Mouse (Mus musculus) adrenal gland, postnatal 36 days (tissue): Measurements from ENCODE around the gene Shank3. TPM values are rescaled to one million over a fixed set of nuclear protein-coding genes. Genes with fewer than 3 reads are reported as not detected.

Source experiments
- DNase-seq, 2 experiments: peaks; one replicate each; pipeline ENCODE4 v3.0.0; 2021; ENCODE audit warnings: mixed read lengths in 1 of 2
- total RNA-seq, 2 experiments: library from RNA; stranded (reverse); gene quantifications; 2 replicates each; pipeline ENCODE4 v1.2.3; 2021

Gene Shank3
- total RNA-seq, 2 experiments from 2014 or later, result 30.7 to 51.0 TPM

DNA sequence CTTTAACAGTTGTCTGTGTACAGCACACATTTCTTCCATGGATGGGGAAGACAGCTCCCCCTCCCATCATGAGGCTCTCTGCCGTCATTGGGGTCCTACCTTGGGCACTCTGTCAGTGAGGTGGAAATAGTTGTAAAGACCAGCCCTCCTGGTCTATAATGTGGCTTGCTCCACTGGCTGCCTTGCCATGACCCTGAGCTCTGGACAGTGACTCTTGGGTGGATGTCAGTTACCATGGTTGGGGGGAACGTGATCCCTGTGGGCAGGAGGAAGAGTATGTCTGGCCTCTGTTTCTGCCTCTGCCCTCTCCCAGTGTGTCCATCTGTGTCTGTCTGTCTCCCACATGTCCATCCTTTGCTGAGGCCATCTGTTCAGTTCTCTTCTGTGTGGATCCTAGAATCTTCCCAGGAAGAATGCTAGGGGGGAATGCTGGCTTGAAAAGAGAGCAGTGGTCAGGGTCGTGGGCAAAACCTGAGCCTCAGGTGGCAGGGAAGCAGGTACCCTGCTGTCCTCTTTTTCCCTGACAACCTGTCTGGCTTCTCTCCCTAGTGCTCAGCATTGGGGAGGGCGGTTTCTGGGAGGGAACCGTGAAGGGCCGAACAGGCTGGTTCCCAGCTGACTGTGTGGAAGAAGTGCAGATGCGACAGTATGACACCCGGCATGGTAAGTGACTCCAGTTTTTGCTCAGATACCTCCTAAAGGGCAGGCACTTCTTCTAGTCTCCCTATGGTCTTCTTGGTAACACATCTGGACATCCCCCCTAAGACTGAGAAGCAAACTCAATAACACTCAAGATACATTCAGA, 25.4 kb downstream of the Shank3 start:
- DNase-seq, result no peak

GRCm38 (mm10) chr15:89525464-89525863, 26.0 kb downstream of the Shank3 start:
- no peak for DNase-seq

GRCm38 (mm10) chr15:89525896-89526295, 26.5 kb downstream of the Shank3 start:
- DNase-seq, result no peak

DNA sequence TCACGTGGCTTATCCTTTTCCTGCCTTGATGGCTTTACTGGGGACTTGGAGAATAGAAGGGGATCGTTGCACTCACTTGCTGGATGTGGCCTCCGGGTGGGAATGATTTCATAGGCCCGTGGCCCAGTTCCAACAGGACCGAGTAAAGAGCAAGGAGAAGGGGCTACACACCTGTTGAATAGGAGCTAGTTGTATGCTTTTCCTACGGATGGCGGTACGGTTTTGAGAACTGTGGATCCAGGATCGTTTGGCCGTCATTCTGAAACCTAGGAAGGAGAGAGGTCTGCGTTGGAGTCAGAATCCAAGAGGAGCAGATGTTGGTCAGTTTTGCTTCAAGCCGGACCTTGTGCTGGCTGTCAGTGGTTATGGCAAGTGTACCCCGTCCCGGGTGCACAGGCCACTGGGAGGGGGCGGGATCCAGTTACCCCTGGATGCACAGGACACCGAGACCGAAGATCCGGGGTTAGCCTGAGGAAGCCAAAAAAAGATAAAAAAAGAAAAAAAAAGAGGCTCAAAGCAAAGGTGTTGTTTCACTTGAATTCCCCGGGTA, 27.4 kb downstream of the Shank3 start:
- no peak for DNase-seq

GRCm38 (mm10) chr15:89527466-89527865, 28.0 kb downstream of the Shank3 start:
- DNase-seq, result no peak

GRCm38 (mm10) chr15:89528201-89528850, 28.9 kb downstream of the Shank3 start:
- DNase-seq, result no peak

GRCm38 (mm10) chr15:89528923-89529322, 29.5 kb downstream of the Shank3 start:
- no peak for DNase-seq

DNA sequence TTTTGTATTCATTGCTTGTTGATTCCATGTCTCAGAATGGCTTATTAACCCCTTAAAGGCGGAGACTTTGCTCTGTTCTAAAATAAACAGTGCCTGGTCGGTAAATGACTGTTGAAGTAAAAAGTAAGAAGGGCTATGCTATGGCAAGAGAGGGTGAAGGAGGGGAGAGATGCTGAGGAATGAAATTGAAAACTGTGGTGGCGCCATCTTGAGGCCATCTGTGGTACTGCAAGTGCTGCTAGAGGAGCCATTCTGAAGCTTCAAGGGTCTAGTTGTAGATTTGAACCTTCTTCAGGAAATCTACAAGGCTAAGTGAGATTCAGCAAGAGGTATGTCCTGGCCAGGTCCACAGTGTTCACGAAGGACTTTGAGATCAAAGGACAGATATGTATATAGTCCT, 30.9 kb downstream of the Shank3 start:
- DNase-seq, result peak; percentile 48 to 67

GRCm38 (mm10) chr15:89531399-89531798, 32.0 kb downstream of the Shank3 start:
- DNase-seq, result no peak

DNA sequence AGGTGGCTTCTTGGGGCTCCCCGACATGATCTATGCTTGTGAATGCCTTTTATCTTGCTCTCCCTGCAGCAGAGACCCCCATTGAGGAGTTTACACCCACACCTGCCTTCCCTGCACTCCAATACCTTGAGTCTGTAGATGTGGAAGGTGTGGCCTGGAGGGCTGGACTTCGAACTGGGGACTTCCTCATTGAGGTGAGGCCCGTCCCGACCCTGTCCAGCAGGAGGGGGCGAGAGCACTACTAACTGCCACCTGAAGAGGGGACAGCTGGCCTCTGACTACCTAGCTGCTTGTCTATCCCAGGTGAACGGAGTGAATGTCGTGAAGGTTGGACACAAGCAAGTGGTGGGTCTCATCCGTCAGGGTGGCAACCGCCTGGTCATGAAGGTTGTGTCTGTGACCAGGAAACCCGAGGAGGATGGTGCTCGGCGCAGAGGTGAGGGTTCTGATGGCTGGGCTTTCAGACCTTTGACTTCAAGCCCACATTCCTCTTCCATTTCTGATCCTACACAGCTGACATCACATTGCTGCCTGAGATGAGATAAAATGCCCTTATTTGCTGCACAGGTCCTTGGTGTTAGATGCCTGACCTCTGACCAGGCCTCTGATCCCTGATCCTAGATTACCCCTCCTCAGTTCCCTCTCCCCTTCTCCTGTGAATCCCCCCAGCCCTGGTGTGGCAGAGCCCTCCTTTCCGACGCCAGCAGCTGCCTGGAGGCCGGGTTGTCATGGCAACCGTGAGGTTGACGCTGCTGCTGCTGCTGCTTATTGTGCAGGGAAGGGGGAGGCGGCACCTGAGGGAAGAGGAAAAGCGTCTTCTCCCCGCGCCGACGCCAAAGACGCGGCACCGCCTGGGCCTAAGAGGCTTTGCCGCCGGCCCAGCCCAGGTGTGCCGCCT, 32.9 kb downstream of the Shank3 start:
- DNase-seq, result peak; percentile 22 to 37

DNA sequence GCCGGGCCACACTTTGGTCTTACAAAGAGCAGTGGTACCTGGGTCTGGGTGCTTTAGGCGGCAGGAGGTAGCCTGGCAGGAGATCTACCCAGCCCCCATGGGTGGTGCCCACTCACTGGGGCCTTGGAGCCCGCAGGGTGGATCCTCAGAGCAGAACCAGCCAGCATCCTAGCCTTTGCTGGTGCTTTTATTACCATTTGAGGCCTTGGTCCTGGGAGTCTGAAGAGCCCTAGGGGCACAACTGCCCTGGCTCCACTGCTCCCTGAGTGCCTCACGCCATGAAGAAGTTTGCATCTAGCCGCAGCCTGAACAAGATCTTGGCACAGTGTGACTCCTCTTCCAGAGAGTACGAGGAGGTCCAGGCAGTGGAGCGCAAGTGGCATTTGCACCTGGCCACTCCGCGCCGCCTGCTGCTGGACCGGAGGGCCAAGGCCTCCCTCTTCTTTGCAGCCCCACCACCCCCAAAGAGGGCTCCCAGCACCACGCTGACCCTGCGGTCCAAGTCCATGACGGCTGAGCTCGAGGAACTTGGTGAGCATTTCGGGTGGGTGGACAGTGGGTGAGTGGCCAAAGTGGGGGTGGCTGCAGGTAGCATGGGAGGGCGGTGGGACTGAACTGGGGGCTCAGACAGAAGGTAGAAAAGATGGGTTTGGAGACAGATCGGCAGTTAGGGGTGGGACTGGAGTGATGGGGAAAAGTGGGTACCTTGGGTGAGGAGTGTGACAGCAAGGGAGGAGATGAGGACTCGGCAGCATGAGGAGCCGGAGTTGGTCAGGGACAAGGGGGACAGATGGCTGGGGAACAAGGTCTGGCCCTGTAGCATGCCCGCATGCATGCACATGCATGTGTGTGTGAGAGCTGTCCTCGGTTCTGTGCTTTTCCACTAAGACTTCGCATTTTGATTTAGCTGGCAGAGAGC, 33.8 kb downstream of the Shank3 start:
- no peak for DNase-seq

DNA sequence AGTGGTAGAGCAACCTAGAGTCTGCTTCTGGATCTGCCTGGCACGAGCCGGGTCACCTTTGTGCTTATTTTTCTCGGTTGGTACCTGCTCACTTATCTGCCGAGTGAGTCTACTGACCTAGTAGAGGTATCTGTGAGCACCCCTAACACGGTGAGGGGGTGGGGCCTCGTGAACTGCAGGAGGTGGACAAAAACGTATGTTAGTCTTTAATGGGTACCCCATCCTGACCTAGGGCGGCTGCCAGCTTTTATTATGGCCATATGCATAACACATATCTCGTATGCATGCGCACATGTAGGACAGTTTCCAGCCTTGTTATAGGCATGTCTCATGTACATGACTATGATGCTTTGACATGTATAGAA, 34.4 kb downstream of the Shank3 start:
- no peak for DNase-seq

GRCm38 (mm10) chr15:89544171-89544570, 44.7 kb downstream of the Shank3 start:
- DNase-seq, result no peak

DNA sequence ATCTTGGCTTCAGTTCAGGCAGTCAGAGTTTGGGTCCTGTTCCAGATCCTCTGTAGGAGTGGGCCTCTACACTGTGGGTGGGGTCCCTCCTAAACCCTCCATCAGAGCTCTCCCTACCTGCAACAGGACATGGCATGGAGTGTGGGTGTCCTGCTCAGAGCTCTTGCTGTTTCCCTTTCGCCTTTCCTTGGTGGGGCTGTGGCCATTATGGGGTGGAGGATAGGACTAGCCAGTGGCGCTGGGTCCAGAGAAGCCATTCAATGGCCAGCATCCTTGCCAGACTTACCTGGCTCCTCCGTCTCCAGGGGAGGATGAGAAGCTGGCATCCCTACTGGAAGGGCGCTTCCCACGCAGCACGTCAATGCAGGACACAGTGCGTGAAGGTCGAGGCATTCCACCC, 47.9 kb downstream of the Shank3 start:
- no peak for DNase-seq

GRCm38 (mm10) chr15:89547824-89548601, 48.6 kb downstream of the Shank3 start:
- no peak for DNase-seq

DNA sequence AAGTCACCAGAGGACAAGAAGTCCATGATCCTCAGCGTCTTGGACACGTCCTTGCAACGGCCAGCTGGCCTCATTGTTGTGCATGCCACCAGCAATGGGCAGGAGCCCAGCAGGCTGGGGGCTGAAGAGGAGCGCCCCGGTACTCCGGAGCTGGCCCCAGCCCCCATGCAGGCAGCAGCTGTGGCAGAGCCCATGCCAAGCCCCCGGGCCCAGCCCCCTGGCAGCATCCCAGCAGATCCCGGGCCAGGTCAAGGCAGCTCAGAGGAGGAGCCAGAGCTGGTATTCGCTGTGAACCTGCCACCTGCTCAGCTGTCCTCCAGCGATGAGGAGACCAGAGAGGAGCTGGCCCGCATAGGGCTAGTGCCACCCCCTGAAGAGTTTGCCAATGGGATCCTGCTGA, 49.4 kb downstream of the Shank3 start:
- no peak for DNase-seq

- no peak for DNase-seq
These were observed 51.1 kb downstream of the Shank3 start for GRCm38 (mm10) chr15:89550506-89550905.

DNA sequence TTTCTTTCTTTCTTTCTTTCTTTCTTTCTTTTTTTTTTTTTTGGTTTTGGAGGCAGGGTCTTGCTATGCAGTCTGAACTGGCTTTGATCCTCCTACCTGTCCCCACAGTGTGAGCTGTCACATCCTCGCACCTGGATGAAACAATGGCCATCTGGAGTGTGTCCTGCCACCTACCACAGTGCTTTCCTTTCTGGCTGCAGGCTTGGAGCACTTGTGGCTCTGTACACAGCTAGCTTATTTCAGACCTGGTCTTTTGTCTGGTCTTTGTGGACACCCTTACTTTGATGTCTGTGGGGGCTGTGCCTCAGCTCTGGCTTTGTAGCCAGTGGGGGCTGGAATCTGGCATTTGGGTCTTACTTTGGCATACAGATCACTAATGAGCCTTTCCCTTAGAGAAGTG, 52.3 kb downstream of the Shank3 start:
- no peak for DNase-seq

- no peak for DNase-seq
These were observed 56.2 kb downstream of the Shank3 start for GRCm38 (mm10) chr15:89555591-89555990.

DNA sequence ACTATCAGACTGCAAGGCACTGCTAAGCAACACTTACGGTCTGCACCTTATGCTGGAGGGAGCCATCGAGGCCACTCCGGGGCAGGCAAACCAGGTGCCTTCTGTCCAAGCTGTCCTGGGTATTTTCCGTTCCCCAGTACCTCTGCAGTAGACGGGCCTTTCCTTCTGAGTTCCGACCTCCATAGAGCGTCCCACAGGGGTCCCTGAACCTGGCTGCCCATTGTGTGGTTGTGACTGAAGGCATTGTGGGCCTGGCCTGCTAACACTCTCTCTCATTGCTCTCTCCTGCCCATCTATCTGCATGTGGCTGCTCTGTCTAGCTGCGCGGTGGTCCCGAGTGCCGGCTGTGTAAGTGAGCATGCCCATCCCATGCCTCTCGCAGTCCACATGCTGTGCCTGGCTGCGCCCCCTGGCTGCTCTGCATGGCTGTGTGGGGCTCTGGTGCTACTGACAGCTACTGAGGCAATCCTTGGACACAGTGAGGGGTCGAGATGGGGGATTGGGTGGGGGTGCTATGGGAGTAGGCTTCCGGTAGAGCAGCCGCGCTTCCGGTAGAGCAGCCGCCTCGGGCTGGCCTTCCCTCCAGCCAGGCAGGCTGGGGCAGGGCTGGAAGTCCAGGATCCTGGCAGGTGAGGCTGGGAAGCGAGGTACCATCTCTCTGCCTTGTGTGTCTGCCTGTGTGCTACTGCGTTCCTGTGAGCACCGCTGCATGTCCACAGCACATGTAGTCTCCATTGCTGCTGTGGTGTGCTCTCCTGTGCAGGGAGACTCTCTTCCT, 57.2 kb downstream of the Shank3 start:
- no peak for DNase-seq
